Mouse (Mus musculus): ENCODE results near the gene Lrp5. TPM values are rescaled to one million over a fixed set of nuclear protein-coding genes. Genes with fewer than 3 reads are reported as not detected.
"Not testable (repeated sequence)": the region's sequence is repeated elsewhere in the genome, so short reads cannot be mapped to it uniquely, and the experiment has no call there.

Lrp5 gene
- polyA plus RNA-seq, 1 experiment, result 13.2 TPM

DNA sequence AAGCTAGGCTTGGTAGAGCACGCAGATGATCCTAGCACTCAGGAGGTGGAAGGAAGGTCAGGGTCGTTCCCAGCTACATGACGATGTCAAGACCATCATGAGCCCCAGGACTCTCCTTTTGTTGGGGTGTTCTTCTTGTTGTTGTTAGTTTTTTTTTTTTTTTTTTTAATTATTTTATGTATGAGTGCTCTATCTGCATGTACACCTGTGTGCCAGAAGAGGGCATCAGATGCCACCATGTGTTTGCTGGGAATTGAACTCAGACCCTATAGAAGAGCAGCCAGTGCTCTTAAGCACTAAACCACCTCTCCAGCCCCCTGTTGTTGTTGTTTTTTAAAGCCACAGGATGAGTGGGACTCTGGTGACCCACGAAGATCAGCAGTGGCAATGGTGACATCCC lies 63.1 kb downstream of the Lrp5 start:
- Histone ChIP-seq H3K27ac (replicated peaks; ENCODE audit: low read depth, low read length) (no peak overlapping the region), H3K4me3 (ENCODE audit: insufficient read depth, low read depth, low read length) (no peak overlapping the region), H3K4me1 (ENCODE audit: control insufficient read depth, insufficient read depth, insufficient read length, low read length) (no peaks in the 10 kb centered on the region)

DNA sequence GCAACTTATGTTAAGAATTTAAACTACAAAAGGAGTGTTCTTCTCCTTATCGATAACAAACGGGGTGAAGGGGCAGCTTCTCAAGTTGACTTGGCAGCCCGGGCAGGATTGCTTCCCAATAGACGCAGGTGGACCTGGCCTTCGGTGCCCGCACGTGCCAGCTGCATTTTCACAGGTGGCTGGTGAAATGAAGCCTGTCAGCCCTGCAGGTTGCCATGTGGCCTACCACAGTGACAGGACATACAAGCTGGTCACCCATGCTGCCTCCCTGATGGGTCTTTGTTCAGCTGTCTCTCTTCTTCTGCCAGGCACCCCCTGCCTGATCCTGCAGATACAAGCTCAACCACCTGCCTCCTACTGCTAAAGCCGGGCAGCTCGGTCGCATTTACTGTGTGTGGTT lies 65.5 kb downstream of the Lrp5 start:
- Histone ChIP-seq H3K4me1 (ENCODE audit: control insufficient read depth, insufficient read depth, insufficient read length, low read length) (no peaks in the 10 kb centered on the region), H3K4me3 (ENCODE audit: insufficient read depth, low read depth, low read length) (no peak overlapping the region), H3K27ac (replicated peaks; ENCODE audit: low read depth, low read length) (no peak overlapping the region)

DNA sequence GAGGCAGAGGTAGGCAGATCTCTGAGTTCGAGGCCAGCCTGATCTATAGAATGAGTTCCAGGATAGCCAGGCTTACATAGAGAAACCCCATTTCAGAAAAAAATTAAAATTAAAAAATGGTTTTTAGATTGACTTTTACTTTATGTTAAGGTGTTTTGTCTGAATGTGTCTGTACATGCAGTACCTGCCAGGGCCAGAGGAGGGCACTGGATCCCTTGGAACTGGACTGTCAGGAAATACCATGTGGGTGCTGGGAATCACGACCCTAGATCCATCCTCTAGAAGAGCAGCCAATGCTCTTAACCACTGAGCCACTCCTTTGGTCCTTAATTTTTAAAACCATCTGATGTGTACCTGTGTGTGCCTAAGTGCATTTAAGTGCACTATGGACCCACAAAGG lies 67.0 kb downstream of the Lrp5 start:
- H3K4me1 ChIP-seq (ENCODE audit: control insufficient read depth, insufficient read depth, insufficient read length, low read length), result no peaks in the 10 kb centered on the region
- H3K27ac ChIP-seq (replicated peaks; ENCODE audit: low read depth, low read length), result no peak overlapping the region
- H3K4me3 ChIP-seq (ENCODE audit: insufficient read depth, low read depth, low read length), result no peak overlapping the region

DNA sequence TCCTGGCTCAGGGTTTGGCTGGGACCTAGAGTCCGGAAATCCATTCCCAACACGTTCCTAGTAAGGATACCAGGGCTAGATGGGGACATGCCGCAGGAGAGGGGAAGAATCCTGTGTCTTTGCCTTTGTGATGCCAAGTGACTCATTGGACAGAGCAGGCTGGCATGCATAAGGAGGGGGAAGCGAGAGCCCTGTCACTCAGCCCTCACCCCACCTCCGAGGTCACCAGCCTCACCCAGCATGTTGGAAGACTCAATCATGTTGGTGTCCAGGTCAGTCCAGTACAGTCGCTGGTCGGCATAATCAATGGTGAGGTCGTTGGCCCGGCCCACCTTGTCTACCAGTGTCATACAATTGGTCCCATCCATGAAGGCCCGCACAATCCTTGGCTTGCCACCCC lies 72.4 kb downstream of the Lrp5 start:
- Histone ChIP-seq H3K4me1 (ENCODE audit: control insufficient read depth, insufficient read depth, insufficient read length, low read length) (no peaks in the 10 kb centered on the region), H3K4me3 (ENCODE audit: insufficient read depth, low read depth, low read length) (no peak overlapping the region), H3K27ac (replicated peaks; ENCODE audit: low read depth, low read length) (no peak overlapping the region)

DNA sequence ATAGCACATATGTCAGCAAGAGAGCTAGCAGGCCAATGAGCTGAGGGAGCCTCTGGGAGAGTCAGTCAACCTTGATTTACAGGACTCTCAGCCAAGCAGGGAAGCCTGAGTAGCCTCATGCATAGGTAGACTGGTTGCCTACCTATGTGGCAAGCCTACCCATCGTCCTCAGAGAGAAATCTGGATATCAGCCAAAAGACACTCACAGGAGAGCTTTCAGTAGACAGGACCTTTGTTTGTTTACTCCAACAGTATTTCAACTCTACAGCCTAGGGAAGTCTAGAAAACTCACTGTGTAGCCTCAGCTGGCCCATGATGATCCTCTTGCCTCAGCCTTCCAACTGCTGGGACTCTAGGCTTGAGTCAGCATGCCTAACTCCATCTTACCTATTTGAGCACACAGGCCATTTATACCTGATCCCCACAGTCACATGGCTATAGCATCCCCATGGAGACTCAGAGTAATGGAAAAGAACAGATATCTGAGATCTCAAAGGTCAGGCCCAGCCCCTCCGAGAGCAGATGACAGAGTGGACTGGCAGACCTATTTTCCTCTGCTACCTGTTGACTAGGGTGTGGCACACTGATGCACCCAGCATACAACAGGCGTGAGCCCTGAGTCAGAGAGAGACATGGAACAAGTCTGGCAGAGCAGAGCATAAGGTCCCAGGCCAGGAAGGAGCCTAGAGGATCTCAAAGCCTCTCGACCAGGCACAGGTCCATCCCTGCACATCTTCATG lies 73.7 kb downstream of the Lrp5 start:
- H3K4me3 ChIP-seq (ENCODE audit: insufficient read depth, low read depth, low read length), result no peak overlapping the region
- H3K4me1 ChIP-seq (ENCODE audit: control insufficient read depth, insufficient read depth, insufficient read length, low read length), result no peaks in the 10 kb centered on the region
- H3K27ac ChIP-seq (replicated peaks; ENCODE audit: low read depth, low read length), result no peak overlapping the region

DNA sequence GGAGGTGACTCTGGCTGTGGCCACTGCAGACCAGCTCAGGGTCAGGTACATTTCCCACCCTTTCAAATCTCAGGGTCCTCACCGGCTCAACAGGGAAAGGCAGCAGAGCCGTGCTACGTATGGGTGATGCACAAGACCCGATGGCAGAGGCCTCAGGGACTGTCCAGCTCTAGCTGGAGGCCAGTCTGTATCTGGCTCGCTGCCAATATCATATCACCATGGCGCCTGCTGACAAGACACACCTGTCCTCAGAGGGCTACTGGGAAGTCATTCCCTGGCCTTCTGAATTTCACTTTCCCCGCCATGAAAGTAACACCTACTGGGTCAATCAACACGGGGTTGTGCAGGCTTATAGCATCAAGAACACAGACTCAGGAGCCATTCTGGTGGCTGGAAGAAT lies 74.6 kb downstream of the Lrp5 start:
- Histone ChIP-seq H3K27ac (replicated peaks; ENCODE audit: low read depth, low read length) (no peak overlapping the region), H3K4me3 (ENCODE audit: insufficient read depth, low read depth, low read length) (no peak overlapping the region), H3K4me1 (ENCODE audit: control insufficient read depth, insufficient read depth, insufficient read length, low read length) (no peaks in the 10 kb centered on the region)

DNA sequence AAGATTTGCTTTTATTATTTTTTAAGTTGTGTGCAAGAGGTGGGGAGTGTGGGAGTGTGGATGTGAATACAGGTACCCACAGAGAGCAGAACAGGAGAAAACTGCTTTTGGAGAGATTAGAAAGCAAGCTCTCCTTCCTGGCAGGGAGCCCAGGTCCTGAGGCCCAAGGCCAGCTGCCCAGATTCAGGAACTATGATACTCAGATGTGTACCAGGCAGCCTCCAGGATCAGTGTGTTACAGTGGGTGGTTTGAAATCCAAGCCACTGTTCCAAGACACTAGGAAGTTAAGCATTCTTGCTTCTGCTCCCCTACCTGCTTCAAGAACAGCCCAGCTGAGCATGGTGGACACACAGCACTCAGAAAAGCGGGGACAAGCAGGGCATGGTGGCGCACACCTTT lies 75.5 kb downstream of the Lrp5 start:
- no peak overlapping the region for H3K4me3 ChIP-seq (ENCODE audit: insufficient read depth, low read depth, low read length)
- H3K27ac ChIP-seq (replicated peaks; ENCODE audit: low read depth, low read length), result no peak overlapping the region
- H3K4me1 ChIP-seq (ENCODE audit: control insufficient read depth, insufficient read depth, insufficient read length, low read length), result no peaks in the 10 kb centered on the region

DNA sequence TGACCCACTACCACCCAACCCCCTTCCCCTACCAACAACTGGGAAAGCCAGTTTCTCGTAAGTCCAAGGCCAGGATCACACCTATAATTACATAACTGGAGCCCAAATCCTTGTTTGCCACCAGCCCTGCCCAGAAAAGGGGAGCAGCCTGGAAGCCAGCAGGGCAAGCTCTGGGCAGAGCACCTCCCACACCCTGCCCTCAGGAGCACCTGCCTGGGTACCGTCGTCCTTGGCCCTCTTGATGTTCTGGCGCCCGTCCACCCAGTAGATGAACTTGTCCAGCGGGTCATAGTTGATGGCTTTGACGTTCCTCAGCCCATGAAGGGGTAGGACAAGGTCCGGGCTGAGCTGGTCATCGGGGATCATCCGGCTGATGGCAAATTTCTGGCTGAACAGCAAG lies 76.5 kb downstream of the Lrp5 start:
- Histone ChIP-seq H3K4me3 (ENCODE audit: insufficient read depth, low read depth, low read length) (no peak overlapping the region), H3K27ac (replicated peaks; ENCODE audit: low read depth, low read length) (no peak overlapping the region), H3K4me1 (ENCODE audit: control insufficient read depth, insufficient read depth, insufficient read length, low read length) (no peaks in the 10 kb centered on the region)

DNA sequence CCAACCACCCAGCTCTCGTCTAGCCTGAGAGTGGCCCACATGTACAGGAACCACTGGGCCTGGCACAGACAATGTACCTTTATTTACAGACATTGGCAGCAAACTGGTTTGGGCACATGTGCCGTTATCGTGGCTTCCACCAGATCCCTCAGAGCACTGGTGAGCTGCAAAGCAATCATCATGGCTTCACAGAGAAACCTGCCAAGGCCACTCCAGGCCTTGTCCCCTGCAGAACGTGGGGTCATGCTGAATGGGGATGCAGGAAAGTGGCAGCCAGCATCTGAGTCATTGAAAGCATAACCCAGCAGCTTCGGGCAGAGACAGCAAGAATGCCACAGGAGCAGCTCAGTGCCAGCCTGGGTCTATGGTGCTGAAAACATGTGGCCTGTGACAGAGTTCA lies 92.0 kb downstream of the Lrp5 start:
- Histone ChIP-seq H3K27ac (replicated peaks; ENCODE audit: low read depth, low read length) (no peak overlapping the region), H3K4me3 (ENCODE audit: insufficient read depth, low read depth, low read length) (no peak overlapping the region), H3K4me1 (ENCODE audit: control insufficient read depth, insufficient read depth, insufficient read length, low read length) (no peaks in the 10 kb centered on the region)

DNA sequence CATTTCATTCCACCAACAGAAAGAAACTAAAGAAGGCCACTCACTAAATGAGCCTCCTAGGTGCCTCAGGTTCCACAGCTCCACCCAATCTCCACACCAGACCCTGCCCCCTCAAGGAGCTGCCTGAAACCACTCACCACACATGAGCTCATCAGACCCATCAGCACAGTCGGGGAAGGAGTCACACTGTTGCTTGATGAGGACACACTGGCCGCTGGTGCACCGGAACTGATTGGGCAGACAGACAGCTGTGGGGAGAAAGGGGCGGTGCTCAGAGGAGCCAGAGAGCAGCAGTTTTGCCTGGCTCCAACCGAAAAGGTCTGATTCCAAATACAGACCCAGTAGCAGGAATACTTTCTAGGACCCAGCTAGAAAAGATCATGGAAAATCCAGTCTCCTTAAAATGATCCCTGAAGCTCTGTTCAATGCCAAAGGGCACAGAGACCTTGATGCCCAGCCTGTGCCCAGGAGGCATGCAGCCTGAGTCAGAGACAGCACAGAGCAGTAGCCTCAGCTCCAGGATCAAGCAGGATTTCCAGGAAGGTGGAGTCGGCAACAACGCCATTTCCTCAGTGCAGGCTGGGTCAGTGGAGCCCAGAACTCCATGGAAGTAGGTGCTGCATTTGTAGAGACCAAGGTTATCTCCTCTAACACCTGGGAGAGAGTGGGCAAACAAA lies 92.8 kb downstream of the Lrp5 start:
- Histone ChIP-seq H3K4me1 (ENCODE audit: control insufficient read depth, insufficient read depth, insufficient read length, low read length) (no peaks in the 10 kb centered on the region), H3K4me3 (ENCODE audit: insufficient read depth, low read depth, low read length) (no peak overlapping the region), H3K27ac (replicated peaks; ENCODE audit: low read depth, low read length) (no peak overlapping the region)

DNA sequence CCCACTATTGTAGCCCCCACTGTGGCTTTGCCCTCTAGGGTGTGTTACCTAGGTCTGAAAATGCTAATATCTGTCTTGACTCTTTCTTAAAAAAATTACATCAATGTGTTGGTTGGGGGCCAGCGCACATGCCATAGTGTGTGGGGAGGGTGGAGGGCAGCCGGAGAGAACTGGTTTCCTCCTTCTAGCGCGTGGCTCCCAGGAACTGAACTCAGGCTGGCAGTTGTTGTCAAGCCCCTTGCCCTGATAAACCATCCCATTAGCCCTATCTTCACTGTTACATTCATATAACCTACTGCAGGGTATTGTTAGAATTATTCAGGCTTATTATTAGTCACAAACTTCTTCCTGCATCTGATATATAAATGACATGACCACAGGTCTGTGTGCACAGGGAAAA lies 96.4 kb downstream of the Lrp5 start:
- H3K27ac ChIP-seq (replicated peaks; ENCODE audit: low read depth, low read length), result no peak overlapping the region
- no peaks in the 10 kb centered on the region for H3K4me1 ChIP-seq (ENCODE audit: control insufficient read depth, insufficient read depth, insufficient read length, low read length)
- H3K4me3 ChIP-seq (ENCODE audit: insufficient read depth, low read depth, low read length), result no peak overlapping the region

DNA sequence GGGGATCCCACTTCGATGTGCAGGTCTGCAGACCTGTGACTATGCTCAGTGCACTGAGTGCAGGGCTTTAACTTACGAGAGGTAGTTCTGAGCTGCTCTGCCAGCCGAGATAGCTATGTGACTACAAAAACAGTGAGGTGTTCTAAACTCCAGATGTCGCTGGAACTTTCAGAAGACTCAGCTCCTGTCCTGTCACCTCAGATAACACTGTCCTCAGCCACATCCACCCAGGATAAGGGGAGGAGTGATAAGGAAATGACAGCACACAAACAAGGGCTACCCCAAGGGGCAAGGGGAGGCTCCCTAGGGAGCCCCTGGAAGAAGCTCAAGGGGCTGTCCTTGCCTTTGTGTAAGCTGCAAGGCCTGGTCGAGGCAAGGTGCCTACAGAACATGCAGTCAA lies 96.8 kb downstream of the Lrp5 start:
- H3K4me1 ChIP-seq (ENCODE audit: control insufficient read depth, insufficient read depth, insufficient read length, low read length), result no peaks in the 10 kb centered on the region
- H3K27ac ChIP-seq (replicated peaks; ENCODE audit: low read depth, low read length), result no peak overlapping the region
- no peak overlapping the region for H3K4me3 ChIP-seq (ENCODE audit: insufficient read depth, low read depth, low read length)

DNA sequence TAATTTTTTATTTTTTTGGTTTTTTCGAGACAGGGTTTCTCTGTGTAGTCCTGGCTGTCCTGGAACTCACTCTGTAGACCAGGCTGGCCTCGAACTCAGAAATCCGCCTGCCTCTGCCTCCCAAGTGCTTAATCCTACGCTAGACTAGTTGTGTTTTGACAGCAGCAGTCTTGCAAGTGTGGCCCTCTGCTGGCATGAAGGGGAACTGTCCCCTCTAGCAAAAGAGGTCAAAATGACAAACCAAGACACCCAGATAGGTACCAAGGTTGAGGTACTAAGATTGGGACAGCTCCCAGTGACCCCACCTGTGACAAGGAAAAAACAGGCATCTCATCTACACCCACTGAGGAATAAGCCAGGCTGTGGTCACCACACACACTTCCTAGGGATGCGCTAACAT lies 98.6 kb downstream of the Lrp5 start:
- not testable (repeated sequence) for H3K27ac ChIP-seq (replicated peaks; ENCODE audit: low read depth, low read length); H3K4me3 ChIP-seq (ENCODE audit: insufficient read depth, low read depth, low read length); H3K4me1 ChIP-seq (ENCODE audit: control insufficient read depth, insufficient read depth, insufficient read length, low read length)

DNA sequence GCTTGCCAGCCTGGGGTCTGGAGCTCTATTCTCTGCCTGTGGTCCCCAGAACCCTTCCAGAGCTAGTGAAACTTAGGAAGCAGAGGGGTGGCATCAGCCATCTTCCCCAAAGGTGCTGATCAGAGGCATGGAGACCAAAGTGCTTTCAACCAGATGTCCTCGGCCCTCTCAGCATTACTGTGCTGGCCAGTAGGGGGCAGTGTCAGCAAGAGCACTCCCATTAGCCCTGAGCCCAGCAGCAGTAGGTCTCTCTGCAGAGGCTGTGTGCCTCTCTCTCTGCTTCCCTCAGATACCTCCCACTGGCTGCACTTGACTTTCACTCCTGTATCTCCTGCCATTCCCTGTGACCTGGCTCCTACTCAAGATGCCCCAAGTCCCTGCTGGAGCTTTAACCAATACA lies 99.8 kb downstream of the Lrp5 start:
- Histone ChIP-seq H3K27ac (replicated peaks; ENCODE audit: low read depth, low read length) (no peak overlapping the region), H3K4me1 (ENCODE audit: control insufficient read depth, insufficient read depth, insufficient read length, low read length) (no peaks in the 10 kb centered on the region), H3K4me3 (ENCODE audit: insufficient read depth, low read depth, low read length) (no peak overlapping the region)

DNA sequence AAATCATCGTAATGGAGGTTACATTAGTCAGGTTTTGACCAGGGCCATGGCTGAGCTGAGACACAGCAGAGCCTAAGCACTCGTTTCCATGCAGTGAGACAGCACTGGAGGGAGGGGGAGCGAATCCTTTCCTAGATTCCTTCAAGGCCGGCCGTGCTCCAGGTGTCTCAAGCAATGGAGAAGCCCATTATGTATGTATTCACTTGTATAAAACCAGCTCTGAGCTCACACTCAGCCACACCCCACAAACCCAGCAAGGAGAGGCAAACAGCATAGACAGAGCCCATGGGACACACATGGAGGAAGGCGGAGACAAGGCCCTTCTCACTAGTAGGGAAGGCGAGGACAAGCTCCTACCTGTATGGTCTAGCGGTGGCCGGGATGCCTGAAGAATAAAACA lies 100.3 kb downstream of the Lrp5 start:
- H3K4me3 ChIP-seq (ENCODE audit: insufficient read depth, low read depth, low read length), result no peak overlapping the region
- H3K4me1 ChIP-seq (ENCODE audit: control insufficient read depth, insufficient read depth, insufficient read length, low read length), result no peaks in the 10 kb centered on the region
- H3K27ac ChIP-seq (replicated peaks; ENCODE audit: low read depth, low read length), result no peak overlapping the region

DNA sequence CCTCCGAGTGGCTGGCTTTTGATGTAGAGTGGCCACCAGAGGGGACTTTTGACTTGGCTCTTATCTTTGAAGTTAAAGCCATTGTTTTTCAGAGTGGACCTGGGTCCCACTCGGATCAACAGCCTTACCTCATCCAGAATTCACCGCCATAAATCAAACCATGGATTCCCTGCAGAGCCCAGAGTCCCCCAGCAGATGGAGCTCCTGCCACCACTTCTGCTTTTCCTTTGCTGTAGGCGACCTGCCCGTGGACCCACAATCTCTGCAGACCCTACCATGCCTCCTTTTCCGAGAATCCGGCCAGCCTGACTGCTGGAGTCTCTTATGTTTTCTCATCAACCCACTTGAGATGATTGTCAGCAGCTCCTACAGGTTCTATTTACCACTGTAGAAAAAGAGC lies 105.0 kb downstream of the Lrp5 start:
- Histone ChIP-seq H3K4me1 (ENCODE audit: control insufficient read depth, insufficient read depth, insufficient read length, low read length) (no peaks in the 10 kb centered on the region), H3K27ac (replicated peaks; ENCODE audit: low read depth, low read length) (no peak overlapping the region), H3K4me3 (ENCODE audit: insufficient read depth, low read depth, low read length) (no peak overlapping the region)

Measured in brown adipose tissue, adult 24 weeks (tissue).